Mouse (Mus musculus) left cerebral cortex, postnatal 36 days (tissue): ENCODE measurements around the gene Morc2b. TPM values are rescaled to one million over a fixed set of nuclear protein-coding genes. Genes with fewer than 3 reads are reported as not detected.
"Not testable (repeated sequence)": the region's sequence is repeated elsewhere in the genome, so short reads cannot be mapped to it uniquely, and the experiment has no call there.

ENCODE experiments used
- DNase-seq, 2 experiments: peaks; one replicate each; pipeline ENCODE4 v3.0.0; 2021 to 2022; ENCODE audit warnings: low spot score in 2 of 2, mixed read lengths in 1 of 2
- intact Hi-C: fragments of 180-260 bp; cut with DNase I; formaldehyde crosslinking; loops from one replicate; pipeline ENCODE4 v1.15.1; 2025
- total RNA-seq, 2 experiments: library from RNA; stranded (reverse); gene quantifications; 2 replicates each; pipeline ENCODE4 v1.2.3; 2021

Morc2b gene
- total RNA-seq = 1 to 10 TPM; 2.0 to 4.9 TPM

DNA sequence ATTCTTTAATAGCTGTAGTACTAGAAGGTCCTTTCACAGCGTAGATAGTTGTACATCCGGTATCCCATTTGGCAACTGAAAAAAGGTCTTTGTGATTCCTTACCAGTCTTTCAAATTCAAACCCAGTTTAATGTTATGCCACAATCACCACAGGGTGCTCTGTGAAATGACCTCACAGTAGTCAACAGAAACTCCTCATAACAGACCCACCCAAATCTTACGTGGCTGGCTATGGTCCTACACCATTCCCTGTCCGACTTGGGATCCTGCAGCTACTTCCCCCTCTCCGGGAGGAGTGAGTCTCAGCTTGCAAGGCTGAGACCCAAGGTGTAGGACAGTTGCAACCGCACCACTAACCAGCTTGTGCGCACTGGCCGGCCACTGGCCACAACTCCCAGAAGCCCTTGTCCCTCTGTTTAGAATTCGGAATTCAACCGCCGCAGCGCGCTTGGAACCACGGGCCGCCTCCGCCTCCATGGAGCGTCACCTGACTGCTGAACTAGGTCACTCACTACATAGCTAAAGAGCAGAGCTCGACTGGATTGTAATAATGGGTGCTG lies at the start of gene Morc2b:
TSS of gene Morc2b (minus strand) at position 423 of the 560 bp plus-strand sequence.
- intact Hi-C loops = no loop called here
- no peak for DNase-seq

DNA sequence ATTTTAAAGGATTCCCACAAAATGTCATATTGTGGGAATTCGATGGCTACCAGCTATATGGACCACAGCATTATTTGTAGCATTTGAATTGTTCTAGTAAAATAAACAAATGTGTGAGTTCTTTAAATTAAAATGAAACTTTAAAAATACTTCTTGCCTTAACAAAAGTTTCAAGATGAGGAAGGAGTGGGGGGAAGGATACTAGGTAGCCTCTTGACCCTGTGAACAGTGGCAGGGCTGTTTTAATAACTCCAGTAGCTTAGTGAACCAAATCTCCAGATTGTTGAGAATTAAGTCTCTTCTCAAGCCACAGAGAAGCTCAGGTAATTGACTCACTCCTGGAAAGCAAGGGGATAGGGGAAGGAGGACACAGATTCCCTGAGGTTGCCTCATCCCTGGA lies 28.7 kb upstream of the Morc2b start, which contains the start of gene Olfr55:
TSS of gene Olfr55 (plus strand) at position 301 of the 400 bp plus-strand sequence.
- DNase-seq, intact Hi-C loops: not testable (repeated sequence)

DNA sequence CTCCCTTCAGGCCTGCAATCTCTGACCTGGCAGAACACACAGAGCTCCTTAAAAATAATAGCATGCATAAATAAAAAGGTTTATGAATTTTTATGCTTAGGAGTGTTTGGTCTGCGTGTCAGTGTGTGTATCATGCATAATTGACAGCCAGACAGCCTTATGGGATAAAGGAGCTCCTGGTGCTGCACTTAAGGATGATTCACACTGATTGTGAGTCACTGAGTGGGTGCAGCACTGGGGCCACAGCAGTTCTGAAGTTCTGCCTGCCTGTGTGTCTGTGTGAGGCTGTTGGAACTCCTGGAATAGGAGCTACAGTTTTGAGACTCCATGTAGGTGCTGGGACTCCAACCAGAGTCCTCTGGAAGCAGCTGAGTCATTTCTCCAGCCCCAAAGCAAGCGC lies 13.2 kb downstream of the Morc2b start:
- intact Hi-C loops = no loop called here
- no peak for DNase-seq

- DNase-seq = no peak
- intact Hi-C loops = no loop called here
Measured at GRCm38 (mm10) chr17:33124546-33124945, 14.9 kb downstream of the Morc2b start.

- intact Hi-C loops = no loop called here
- DNase-seq = no peak
Measured at GRCm38 (mm10) chr17:33097396-33097795, 42.1 kb downstream of the Morc2b start.

GRCm38 (mm10) chr17:33092391-33093193 lies 46.9 kb downstream of the Morc2b start:
- peak; percentile 85 to 87 for DNase-seq
- intact Hi-C loops = loop anchor here (5.0 kb wide), 1 partner anchor 100 kb away; the partner anchor contains the start of gene Zfp952

- no peak for DNase-seq
- intact Hi-C loops = loop anchor here (5.0 kb wide), 1 partner anchor 99 kb away; the partner anchor contains the start of gene Zfp952
Measured at GRCm38 (mm10) chr17:33091630-33092029, 47.9 kb downstream of the Morc2b start.

- intact Hi-C loops = no loop called here
- peak; percentile 93 to 96 for DNase-seq
Measured at GRCm38 (mm10) chr17:33089220-33089949, 50.1 kb downstream of the Morc2b start, which contains the start of gene Zfp563. TSS of gene Zfp563 (plus strand) at chr17:33089310.

DNA sequence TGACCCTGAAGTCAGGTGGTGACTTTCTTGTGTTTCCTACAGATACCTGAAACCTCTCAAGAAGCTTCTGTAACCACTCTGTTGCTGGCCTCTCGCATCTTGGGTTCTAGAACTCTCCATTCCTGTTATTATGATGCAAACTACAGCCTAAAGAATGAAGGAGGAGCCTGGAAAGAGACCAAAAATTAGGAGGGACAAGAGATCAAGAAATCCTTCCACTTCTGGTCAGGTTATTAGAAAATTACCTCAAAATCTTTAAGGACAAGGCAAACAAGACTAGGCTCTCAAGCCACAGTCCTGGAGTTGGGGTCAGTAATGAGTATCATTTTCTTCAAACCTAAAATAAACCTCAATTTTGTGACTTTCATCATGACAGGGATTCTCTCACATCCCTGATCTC lies 71.5 kb downstream of the Morc2b start, which contains the start of gene 4921501E09Rik:
TSS of gene 4921501E09Rik (minus strand) at position 101 of the 400 bp plus-strand sequence.
- DNase-seq = no peak
- intact Hi-C loops = no loop called here

Other genes starting within 250 kb of the Morc2b start
- gene Zfp870, start 248.0 kb downstream of the Morc2b start, total RNA-seq = 1 to 10 TPM; 8.4 to 8.9 TPM
- 1 to 10 TPM; 5.5 to 5.6 TPM for gene Cyp4f14, start 222.3 kb downstream of the Morc2b start, total RNA-seq
- gene Cyp4f13, start 192.3 kb downstream of the Morc2b start, total RNA-seq = 10 to 100 TPM; 17.2 to 21.7 TPM
- 1 to 10 TPM; 4.1 to 4.6 TPM for gene Zfp472, start 173.9 kb downstream of the Morc2b start, total RNA-seq
- gene Zfp952, start 146.6 kb downstream of the Morc2b start, total RNA-seq = 10 to 100 TPM; 13.6 to 18.2 TPM
- 10 to 100 TPM; 18.3 to 19.6 TPM for gene Zfp763, start 106.3 kb downstream of the Morc2b start, total RNA-seq
- gene 4921501E09Rik, start 71.6 kb downstream of the Morc2b start, total RNA-seq = not detected
- gene Zfp563, start 50.4 kb downstream of the Morc2b start, total RNA-seq = 10 to 100 TPM; 15.4 to 19.9 TPM
- not detected for gene Olfr55, start 28.8 kb upstream of the Morc2b start, total RNA-seq
- gene Olfr239, start 51.6 kb upstream of the Morc2b start, total RNA-seq = not detected
- gene Olfr1564, start 82.0 kb upstream of the Morc2b start, total RNA-seq = 1 to 10 TPM; 1.1 to 2.3 TPM
- gene Zfp955a, start 115.5 kb upstream of the Morc2b start, total RNA-seq = 10 to 100 TPM; 13.0 to 13.5 TPM
- gene Olfr63, start 125.0 kb upstream of the Morc2b start, total RNA-seq = not detected
- gene Zfp955b, start 149.9 kb upstream of the Morc2b start, total RNA-seq = 10 to 100 TPM; 30.8 to 31.4 TPM
- 10 to 100 TPM; 17.1 to 19.3 TPM for gene Zfp81, start 219.2 kb upstream of the Morc2b start, total RNA-seq